Mouse (Mus musculus) cerebellum, adult 18-20 months (tissue): ENCODE measurements around the gene Gm4353.
A peak's percentile ranks its signal among the peaks of the same experiment; 100 is the strongest.

Experiments used
- DNase-seq, 2 experiments: peaks; one replicate each; pipeline ENCODE4 v3.0.0; 2021

Gm4353 gene

GRCm38 (mm10) chr7:116039538-116040466, 44.6 kb downstream of the Gm4353 start:
- peak; percentile 78 to 86 for DNase-seq

GRCm38 (mm10) chr7:116039196-116039537, 45.3 kb downstream of the Gm4353 start, which contains the start of gene 1110004F10Rik:
Gene 1110004F10Rik (plus strand): TSS chr7:116039397.
- DNase-seq = peak in 1 of 2 experiments; percentile 8

GRCm38 (mm10) chr7:116038511-116038910, 45.9 kb downstream of the Gm4353 start, which contains the start of gene Sox6:
Gene Sox6 (minus strand): TSS chr7:116038796.
- DNase-seq = peak in 1 of 2 experiments; percentile 15

GRCm38 (mm10) chr7:116038024-116038423, 46.4 kb downstream of the Gm4353 start:
- DNase-seq = no peak

- DNase-seq = no peak
These were observed 47.6 kb downstream of the Gm4353 start for GRCm38 (mm10) chr7:116036591-116037555.

GRCm38 (mm10) chr7:116035504-116035903, 48.9 kb downstream of the Gm4353 start:
- no peak for DNase-seq

DNA sequence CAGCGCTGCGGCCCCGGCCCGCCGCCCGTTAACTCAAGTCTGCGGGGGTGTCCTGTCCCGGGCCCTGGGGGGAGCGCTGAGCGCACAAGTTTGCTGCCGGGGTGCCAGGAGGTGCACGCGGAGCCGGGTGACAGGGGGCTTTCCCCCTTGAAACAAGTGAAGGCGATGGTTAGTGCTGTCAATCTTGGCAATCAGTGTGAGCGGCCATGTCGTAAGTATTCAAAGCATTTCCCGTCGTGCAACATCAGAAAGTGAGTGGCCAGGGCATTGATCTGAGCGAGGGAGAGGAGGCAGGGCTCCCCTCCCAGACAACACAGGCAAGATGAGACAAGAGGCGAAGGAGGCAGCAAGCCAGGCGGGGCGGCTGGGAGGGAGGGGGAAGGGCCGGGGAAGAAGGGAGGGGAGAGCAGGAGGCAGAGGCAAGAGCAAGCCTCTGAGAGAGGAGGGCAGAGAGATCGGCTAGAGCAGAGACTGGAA, 50.1 kb downstream of the Gm4353 start:
- peak; percentile 8 to 12 for DNase-seq

DNA sequence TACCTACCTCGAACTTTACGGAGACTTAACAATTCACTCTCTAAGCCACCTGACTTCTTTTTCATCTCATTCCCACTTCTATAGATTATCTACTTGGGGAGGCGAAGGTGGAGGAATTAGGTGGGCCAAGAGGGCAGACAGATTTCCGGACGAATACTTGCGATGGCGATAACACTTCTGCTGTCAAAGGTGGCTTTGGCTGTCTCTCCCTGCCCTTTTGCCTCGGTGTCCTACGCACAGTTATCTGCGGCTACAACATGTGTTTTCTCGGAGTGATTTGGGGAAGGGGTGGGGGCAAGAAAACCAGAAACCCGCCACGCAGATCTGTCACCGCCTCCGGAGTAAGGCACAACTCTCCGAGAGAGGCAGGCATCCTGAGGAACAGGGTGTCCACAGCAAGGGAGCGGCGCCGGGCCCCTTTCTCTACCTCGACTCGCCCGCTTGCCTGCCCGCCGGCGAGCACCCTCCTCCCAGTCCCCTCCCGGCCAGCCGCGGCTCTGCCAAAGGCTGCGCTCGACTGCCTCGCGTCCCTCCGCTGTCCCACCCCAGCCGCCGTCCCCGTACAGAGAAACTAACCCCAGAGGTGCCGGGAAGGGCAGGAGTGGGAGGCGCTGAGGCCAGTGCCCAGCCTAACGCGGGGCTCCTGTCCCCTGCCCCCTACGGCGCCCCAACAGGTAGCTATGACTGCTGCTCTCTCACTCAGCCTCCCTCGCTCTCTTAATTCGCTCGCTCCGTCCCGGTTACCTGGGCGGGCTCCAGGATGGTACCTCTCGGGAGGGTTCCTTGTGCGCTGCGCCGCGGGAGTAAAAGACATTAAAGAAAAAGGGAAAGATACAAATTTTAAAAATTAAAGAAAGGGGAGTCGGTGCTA, 50.8 kb downstream of the Gm4353 start:
- peak; percentile 16 to 27 for DNase-seq
